Mouse (Mus musculus): ENCODE measurements around the gene Rnf212.
A peak's percentile ranks its signal among the peaks of the same experiment; 100 is the strongest.
"Not testable (repeated sequence)": the region's sequence is repeated elsewhere in the genome, so short reads cannot be mapped to it uniquely, and the experiment has no call there.

Rnf212 gene

GRCm38 (mm10) chr5:108774630-108775306 lies at the start of gene Rnf212:
Gene Rnf212, minus strand, starts transcription at chr5:108774982.
- DNase-seq (ENCODE audit: low read depth, low spot score) = peak; percentile 78

- no peak for DNase-seq (ENCODE audit: low read depth, low spot score)
Observed at GRCm38 (mm10) chr5:108823276-108823675, 48.5 kb upstream of the Rnf212 start.

GRCm38 (mm10) chr5:108808750-108809149 lies 34.0 kb upstream of the Rnf212 start, which contains the start of gene Vmn2r8:
Gene Vmn2r8, minus strand, starts transcription at chr5:108808850.
- DNase-seq (ENCODE audit: low read depth, low spot score) = not testable (repeated sequence)

GRCm38 (mm10) chr5:108803646-108804045 lies 28.9 kb upstream of the Rnf212 start:
- DNase-seq (ENCODE audit: low read depth, low spot score) = no peak

- not testable (repeated sequence) for DNase-seq (ENCODE audit: low read depth, low spot score)
Observed at GRCm38 (mm10) chr5:108795263-108795662, 20.5 kb upstream of the Rnf212 start, which contains the start of gene Tmed11. Gene Tmed11, minus strand, starts transcription at chr5:108795363.

GRCm38 (mm10) chr5:108790385-108790784 lies 15.6 kb upstream of the Rnf212 start:
- DNase-seq (ENCODE audit: low read depth, low spot score) = peak; percentile 64

- DNase-seq (ENCODE audit: low read depth, low spot score) = no peak
Observed at GRCm38 (mm10) chr5:108760002-108760401, 14.8 kb downstream of the Rnf212 start.

- peak; percentile 16 for DNase-seq (ENCODE audit: low read depth, low spot score)
Observed at GRCm38 (mm10) chr5:108758396-108758795, 16.4 kb downstream of the Rnf212 start.

GRCm38 (mm10) chr5:108751258-108751657 lies 23.5 kb downstream of the Rnf212 start:
- DNase-seq (ENCODE audit: low read depth, low spot score) = not testable (repeated sequence)

GRCm38 (mm10) chr5:108750328-108751210 lies 24.2 kb downstream of the Rnf212 start:
- DNase-seq (ENCODE audit: low read depth, low spot score) = no peak

GRCm38 (mm10) chr5:108744629-108745028 lies 30.2 kb downstream of the Rnf212 start:
- no peak for DNase-seq (ENCODE audit: low read depth, low spot score)

- DNase-seq (ENCODE audit: low read depth, low spot score) = peak; percentile 68
Observed at GRCm38 (mm10) chr5:108743856-108744255, 30.9 kb downstream of the Rnf212 start.

- DNase-seq (ENCODE audit: low read depth, low spot score) = no peak
Observed at GRCm38 (mm10) chr5:108742596-108742995, 32.2 kb downstream of the Rnf212 start.

- no peak for DNase-seq (ENCODE audit: low read depth, low spot score)
Observed at GRCm38 (mm10) chr5:108741844-108742243, 32.9 kb downstream of the Rnf212 start.

GRCm38 (mm10) chr5:108727425-108727824 lies 47.4 kb downstream of the Rnf212 start:
- DNase-seq (ENCODE audit: low read depth, low spot score) = no peak

GRCm38 (mm10) chr5:108726557-108727248 lies 48.1 kb downstream of the Rnf212 start:
- peak; percentile 71 for DNase-seq (ENCODE audit: low read depth, low spot score)

GRCm38 (mm10) chr5:108724006-108724405 lies 50.8 kb downstream of the Rnf212 start:
- no peak for DNase-seq (ENCODE audit: low read depth, low spot score)

- DNase-seq (ENCODE audit: low read depth, low spot score) = peak; percentile 52
Observed at GRCm38 (mm10) chr5:108719761-108720160, 55.0 kb downstream of the Rnf212 start.

- no peak for DNase-seq (ENCODE audit: low read depth, low spot score)
Observed at GRCm38 (mm10) chr5:108718051-108718450, 56.7 kb downstream of the Rnf212 start.

GRCm38 (mm10) chr5:108715974-108716373 lies 58.8 kb downstream of the Rnf212 start:
- DNase-seq (ENCODE audit: low read depth, low spot score) = no peak

- no peak for DNase-seq (ENCODE audit: low read depth, low spot score)
Observed at GRCm38 (mm10) chr5:108714149-108714548, 60.6 kb downstream of the Rnf212 start.

GRCm38 (mm10) chr5:108713691-108714090 lies 61.1 kb downstream of the Rnf212 start:
- no peak for DNase-seq (ENCODE audit: low read depth, low spot score)

All from ZHBTc4 (cell line).